Mouse (Mus musculus) stomach, postnatal 0 days (tissue): ENCODE data around the gene Rpap1. TPM values are rescaled to one million over a fixed set of nuclear protein-coding genes. Genes with fewer than 3 reads are reported as not detected.

Experiments
- ATAC-seq: fragments of 200-750 bp; cut with Nextera tagmentation; 2 replicates; pipeline ENCODE4 v1.8.0; 2017; ENCODE audit not compliant: low FRiP score, low TSS enrichment
- DNase-seq: peaks from one replicate; pipeline ENCODE4 v3.0.0-alpha.2; 2016; ENCODE audit warnings: low spot score
- H3K27ac ChIP-seq: fragments of 300-500 bp; sonication (generic); replicated peaks from 2 replicates; pipeline ENCODE4 v1.5.1; 2014; ENCODE audit warnings: mild to moderate bottlenecking, control low read depth
- H3K27me3 ChIP-seq: fragments of 300-500 bp; sonication (generic); 2 replicates; pipeline ENCODE4 v1.6.1; 2014; ENCODE audit warnings: low read length; ENCODE audit not compliant: control insufficient read depth, insufficient read depth
- H3K36me3 ChIP-seq: fragments of 300-500 bp; sonication (generic); 2 replicates; pipeline ENCODE4 v1.6.1; 2014; ENCODE audit warnings: low read length, mixed read lengths; ENCODE audit not compliant: control insufficient read depth, insufficient read depth
- H3K4me1 ChIP-seq: fragments of 300-500 bp; sonication (generic); replicated peaks from 2 replicates; pipeline ENCODE4 v1.6.1; 2014; ENCODE audit warnings: antibody characterized with exemption; ENCODE audit not compliant: control insufficient read depth, insufficient read depth
- H3K4me2 ChIP-seq: fragments of 300-500 bp; sonication (generic); replicated peaks from 2 replicates; pipeline ENCODE4 v1.6.1; 2014; ENCODE audit warnings: low read depth, mild to moderate bottlenecking, control low read depth, moderate library complexity
- H3K4me3 ChIP-seq: fragments of 300-500 bp; sonication (generic); 2 replicates; pipeline ENCODE4 v1.5.1; 2014; ENCODE audit warnings: low read depth, low read length, control low read depth
- H3K9ac ChIP-seq: fragments of 300-500 bp; sonication (generic); 2 replicates; pipeline ENCODE4 v1.6.1; 2014; ENCODE audit warnings: mild to moderate bottlenecking, low read length, control low read depth, mixed read lengths
- H3K9me3 ChIP-seq: fragments of 300-500 bp; sonication (generic); 2 replicates; pipeline ENCODE4 v1.6.1; 2016; ENCODE audit warnings: low read length; ENCODE audit not compliant: control insufficient read depth
- CTCF ChIP-seq: IDR thresholded peaks from 2 replicates; pipeline ENCODE4 v1.5.1; 2016; ENCODE audit warnings: antibody characterized with exemption, low read depth, mild to moderate bottlenecking, moderate library complexity
- EP300 ChIP-seq: optimal IDR thresholded peaks from 2 replicates; pipeline ENCODE3; 2016; ENCODE audit warnings: antibody characterized with exemption
- WGBS: fragments of 180-500 bp; shearing (Covaris S2); extraction: QIAGEN DNeasy Blood & Tissue Kit; methylation state at CpG from one replicate; pipeline ENCODE4 v1.1.7; 2014; 5-methylcytosine and 5-hydroxymethylcytosine counted together
- polyA plus RNA-seq: library from polyadenylated mRNA; unstranded; fragments of >200 nt; fragmentation: Nextera tagmentation; extraction: Ambion mirVana; gene quantifications from 2 replicates; pipeline ENCODE4 v1.2.1, GENCODE M21; 2015

Rpap1 gene
- polyA plus RNA-seq, 1 experiment from 2014 or later: 10.4 TPM

DNA sequence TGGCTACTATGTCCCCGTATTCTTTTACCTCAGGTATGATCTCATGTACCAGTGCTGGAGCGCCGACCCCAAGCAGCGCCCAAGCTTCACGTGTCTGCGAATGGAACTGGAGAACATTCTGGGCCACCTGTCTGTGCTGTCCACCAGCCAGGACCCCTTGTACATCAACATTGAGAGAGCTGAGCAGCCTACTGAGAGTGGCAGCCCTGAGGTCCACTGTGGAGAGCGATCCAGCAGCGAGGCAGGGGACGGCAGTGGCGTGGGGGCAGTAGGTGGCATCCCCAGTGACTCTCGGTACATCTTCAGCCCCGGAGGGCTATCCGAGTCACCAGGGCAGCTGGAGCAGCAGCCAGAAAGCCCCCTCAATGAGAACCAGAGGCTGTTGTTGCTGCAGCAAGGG, 29.3 kb upstream of the Rpap1 start:
- Histone ChIP-seq H3K4me2 (no peak overlapping the region), H3K27ac (no peak overlapping the region), H3K27me3 (no peaks in the 10 kb centered on the region), H3K9me3 (no peaks in the 10 kb centered on the region), H3K4me1 (peaks cover 6% of the 10 kb centered on the region; the same call in 1 of the 2 replicates), H3K9ac (no peak overlapping the region), H3K36me3 (peaks cover 7% of the 10 kb centered on the region), H3K4me3 (no peak overlapping the region)
- 96% methylated on average over 13 of the region's 13 CpGs for WGBS
- ATAC-seq: no peak
- DNase-seq: no peak
- TF ChIP-seq CTCF (no peak), EP300 (no peak)

DNA sequence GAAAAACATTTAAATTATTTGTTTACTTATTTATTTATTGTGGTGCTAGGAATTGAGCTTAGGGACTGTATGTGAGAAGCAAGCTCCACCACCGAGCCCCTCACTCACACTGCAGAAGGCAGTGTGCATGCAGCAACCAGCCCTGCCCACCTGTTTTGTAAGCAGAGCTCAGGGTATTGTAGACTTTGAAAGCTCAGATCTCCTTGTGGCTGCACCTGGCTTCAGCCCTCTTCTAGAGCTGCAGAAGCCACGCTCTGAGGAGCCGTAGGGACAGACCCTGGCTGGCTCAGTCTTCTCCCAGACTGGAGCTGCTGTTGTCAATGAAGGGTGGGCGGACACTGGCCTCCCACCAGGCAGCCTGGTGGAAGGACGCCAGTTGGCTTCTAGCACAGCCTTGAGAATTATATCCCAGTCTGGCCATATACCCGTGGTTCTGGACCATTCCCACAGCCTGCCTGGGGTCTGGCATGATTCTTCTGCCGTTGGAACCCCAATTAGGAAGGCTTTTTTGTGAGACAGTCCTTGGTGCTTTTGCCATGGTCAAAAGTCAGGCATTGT, 27.1 kb upstream of the Rpap1 start:
- peaks cover 7% of the 10 kb centered on the region for H3K36me3 ChIP-seq
- ATAC-seq: no peak; the same call in 1 of the 2 replicates
- H3K9ac ChIP-seq: no peak overlapping the region
- H3K9me3 ChIP-seq: no peaks in the 10 kb centered on the region
- TF ChIP-seq CTCF: no peak
- TF ChIP-seq EP300: no peak
- H3K4me1 ChIP-seq: peaks cover 6% of the 10 kb centered on the region; the same call in 1 of the 2 replicates
- H3K27ac ChIP-seq: no peak overlapping the region
- H3K27me3 ChIP-seq: no peaks in the 10 kb centered on the region
- no peak overlapping the region for H3K4me2 ChIP-seq
- 54% methylated on average over 7 of the region's 7 CpGs for WGBS
- DNase-seq: no peak
- no peak overlapping the region for H3K4me3 ChIP-seq

DNA sequence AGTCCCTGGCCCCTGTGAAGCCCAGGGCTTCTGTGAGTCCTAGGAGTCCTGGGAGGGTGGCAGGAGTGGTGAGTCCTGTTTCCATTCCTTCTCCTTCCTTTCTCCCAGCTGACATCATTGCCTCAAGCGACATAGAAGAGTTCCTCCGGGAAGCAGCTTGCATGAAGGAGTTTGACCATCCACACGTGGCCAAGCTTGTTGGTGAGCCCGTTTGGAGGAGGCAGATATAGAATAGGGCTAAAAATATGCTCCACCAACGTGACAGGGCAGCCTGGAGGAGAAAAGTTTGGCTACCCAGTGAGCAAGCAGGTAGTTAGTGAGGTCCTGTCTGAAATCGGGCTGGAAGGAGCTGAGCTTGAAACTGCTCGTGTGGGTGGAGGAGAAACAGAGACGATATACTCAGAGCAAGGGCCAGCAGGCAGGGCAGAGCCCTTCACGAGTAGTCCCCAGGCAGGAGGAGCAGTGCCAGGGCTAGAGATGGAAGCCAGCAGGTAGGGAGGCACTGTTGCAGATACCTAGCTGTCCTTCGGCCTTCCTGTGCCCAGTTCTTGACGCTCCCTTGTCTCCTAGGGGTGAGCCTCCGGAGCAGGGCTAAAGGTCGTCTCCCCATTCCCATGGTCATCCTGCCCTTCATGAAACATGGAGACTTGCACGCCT, 24.3 kb upstream of the Rpap1 start:
- Histone ChIP-seq H3K9me3 (no peaks in the 10 kb centered on the region), H3K36me3 (peaks cover 6% of the 10 kb centered on the region), H3K4me3 (no peak overlapping the region), H3K27me3 (no peaks in the 10 kb centered on the region), H3K4me2 (no peak overlapping the region), H3K27ac (no peak overlapping the region), H3K9ac (no peak overlapping the region), H3K4me1 (peaks cover 6% of the 10 kb centered on the region; the same call in 1 of the 2 replicates)
- ATAC-seq (no peak), DNase-seq (no peak)
- WGBS: 90% methylated on average over 14 of the region's 14 CpGs
- TF ChIP-seq CTCF (no peak), EP300 (no peak)

DNA sequence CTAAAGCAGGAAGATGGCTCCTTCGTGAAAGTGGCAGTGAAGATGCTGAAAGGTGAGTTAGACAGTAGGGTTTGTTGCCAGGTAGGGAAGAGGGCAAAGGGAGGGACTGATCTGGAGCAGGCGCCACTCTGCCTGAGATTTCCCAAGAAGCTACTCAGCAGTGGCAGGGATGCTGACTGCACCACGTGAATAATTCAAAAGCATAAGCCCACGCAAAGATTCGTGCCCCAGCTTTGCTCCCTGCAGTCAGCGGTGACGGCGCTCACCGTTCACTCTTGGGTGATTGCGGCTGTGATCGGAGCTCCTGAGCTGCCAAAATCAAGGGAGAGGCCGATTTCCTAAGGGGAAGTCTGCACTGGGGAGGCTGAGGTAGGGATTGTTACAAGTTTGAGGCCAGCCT, 23.6 kb upstream of the Rpap1 start:
- WGBS: 88% methylated on average over 12 of the region's 12 CpGs
- Histone ChIP-seq H3K27ac (no peak overlapping the region), H3K4me1 (peaks cover 6% of the 10 kb centered on the region; the same call in 1 of the 2 replicates), H3K9me3 (no peaks in the 10 kb centered on the region), H3K9ac (no peak overlapping the region), H3K4me3 (no peak overlapping the region), H3K4me2 (no peak overlapping the region), H3K36me3 (peaks cover 4% of the 10 kb centered on the region), H3K27me3 (no peaks in the 10 kb centered on the region)
- TF ChIP-seq EP300 (no peak), CTCF (no peak)
- ATAC-seq (no peak), DNase-seq (no peak)

DNA sequence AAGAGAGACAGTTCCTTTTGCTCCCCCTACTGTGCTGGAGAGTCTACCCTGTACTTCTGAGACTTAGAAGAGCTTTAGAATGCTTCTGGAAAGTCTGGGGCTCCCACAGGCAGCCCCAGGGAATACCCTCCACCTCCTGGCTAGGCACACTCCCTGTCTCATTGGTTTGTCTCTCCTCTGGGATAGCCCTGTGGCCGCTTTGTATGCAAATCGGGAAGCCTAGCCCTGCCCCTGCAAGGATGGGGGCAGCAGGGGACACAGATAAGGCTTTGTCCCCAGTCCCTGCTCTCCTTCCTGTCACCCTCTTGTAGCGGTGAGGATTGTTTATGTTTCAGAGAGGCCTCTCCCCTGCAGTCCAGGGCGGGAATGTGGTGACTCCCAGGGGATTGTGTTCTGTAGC, 21.5 kb upstream of the Rpap1 start:
- Histone ChIP-seq H3K9ac (no peak overlapping the region), H3K27me3 (no peaks in the 10 kb centered on the region), H3K36me3 (peaks cover 8% of the 10 kb centered on the region), H3K4me3 (no peak overlapping the region), H3K27ac (no peak overlapping the region), H3K4me1 (peaks cover 4% of the 10 kb centered on the region; the same call in 1 of the 2 replicates), H3K9me3 (no peaks in the 10 kb centered on the region), H3K4me2 (no peak overlapping the region)
- 62% methylated on average over 4 of the region's 4 CpGs for WGBS
- DNase-seq (no peak), ATAC-seq (no peak)
- no peak for TF ChIP-seq CTCF
- no peak for TF ChIP-seq EP300

DNA sequence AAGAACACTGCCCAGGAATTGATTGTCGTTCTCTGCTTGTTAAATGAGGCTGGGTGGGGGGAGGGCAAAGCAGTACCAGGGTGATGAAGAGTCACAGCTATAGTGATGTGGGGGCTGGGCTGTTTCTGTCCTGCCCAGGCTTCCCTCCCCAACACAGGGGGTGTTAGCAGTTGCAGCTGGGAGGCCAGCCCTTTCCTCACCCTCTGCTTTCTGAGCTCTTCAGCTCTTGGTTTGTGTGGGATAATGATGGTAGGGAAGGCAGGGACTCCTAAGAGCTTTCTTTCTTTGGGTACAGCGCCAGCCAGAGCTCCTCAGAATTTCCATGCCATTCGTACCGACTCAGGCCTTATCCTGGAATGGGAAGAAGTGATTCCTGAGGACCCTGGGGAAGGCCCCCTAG, 21.1 kb upstream of the Rpap1 start:
- DNase-seq: no peak
- H3K9me3 ChIP-seq: no peaks in the 10 kb centered on the region
- H3K4me1 ChIP-seq: peaks cover 2% of the 10 kb centered on the region; the same call in 1 of the 2 replicates
- peaks cover 8% of the 10 kb centered on the region for H3K36me3 ChIP-seq
- no peak overlapping the region for H3K4me3 ChIP-seq
- no peak overlapping the region for H3K9ac ChIP-seq
- no peak for TF ChIP-seq CTCF
- no peak for TF ChIP-seq EP300
- WGBS: 41% methylated on average over 4 of the region's 4 CpGs
- no peak overlapping the region for H3K4me2 ChIP-seq
- no peaks in the 10 kb centered on the region for H3K27me3 ChIP-seq
- H3K27ac ChIP-seq: no peak overlapping the region
- no peak for ATAC-seq
